Comparison of ENCODE assay signal across 8 mouse cellular contexts in genomic region chr6:146642276-146643183, GRCm38 (mm10). TPM values are rescaled to one million over a fixed set of nuclear protein-coding genes. Genes with fewer than 3 reads are reported as not detected.
DNase-seq lines count a peak whose midpoint lies in the region; ATAC-seq lines count a peak whose summit lies in the region.

Gene Med21, plus strand, starts transcription at chr6:146642547.
Gene Tm7sf3, minus strand, starts transcription at chr6:146642824.

- peak; percentile 84 for ATAC-seq in megakaryocyte progenitor cell, adult 5-6 weeks (replicated peaks; ENCODE audit: poor library complexity)

- peak; percentile 99 for DNase-seq in adipocyte (ENCODE audit: low spot score)
- peak; percentile 98 for DNase-seq in embryo, embryonic 10 days (ENCODE audit: low spot score)
- peak; percentile 98 for DNase-seq in gastrocnemius, postnatal 10 days
- DNase-seq in induced T-regulatory cell, adult 2 months (ENCODE audit: low read depth) = peak; percentile 99
- peak; percentile 93 to 97 for DNase-seq in left cerebral cortex, adult 9 months (ENCODE audit: low spot score in 2 of 2)
- DNase-seq in right cerebral cortex, postnatal 14 days = peak; percentile 99
- DNase-seq in urinary bladder, postnatal 36 days (ENCODE audit: low spot score in 2 of 2) = peak; percentile 94 to 98

RNA-seq across cellular contexts. Expression of gene Med21, which starts in this region (rescaled TPM):
- 10 to 100 TPM; 46.3 to 52.4 TPM for total RNA-seq in gastrocnemius, postnatal 10 days (2021)
- 222 and 260 TPM in 2 replicates for total RNA-seq in megakaryocyte progenitor cell, adult 5-6 weeks (2015)
- 190 and 247 TPM in 2 replicates for total RNA-seq in megakaryocyte progenitor cell, adult 5-6 weeks (2017)

RNA-seq across cellular contexts. Expression of gene Tm7sf3, which starts in this region (rescaled TPM):
- total RNA-seq in gastrocnemius, postnatal 10 days (2021) = 10 to 100 TPM; 19.6 to 22.7 TPM
- total RNA-seq in megakaryocyte progenitor cell, adult 5-6 weeks (2015) = 78.9 and 81.3 TPM in 2 replicates
- total RNA-seq in megakaryocyte progenitor cell, adult 5-6 weeks (2017) = 92.5 and 99.5 TPM in 2 replicates

Comparison
In these comparisons a context has a peak if more than half of its experiments do, and no peak if none do; other contexts are left out.
1. Peak in every context shown above with its lines: DNase-seq and ATAC-seq.